Mouse (Mus musculus): ENCODE data around the gene Soga1. TPM values are rescaled to one million over a fixed set of nuclear protein-coding genes. Genes with fewer than 3 reads are reported as not detected.

Gene Soga1
- polyA plus RNA-seq, 2 experiments = 5.5 to 14.2 TPM

GRCm38 (mm10) chr2:157072316-157072990 is 6.6 kb downstream of the Soga1 start:
- TF ChIP-seq POLR2A (IDR thresholded peaks at IDR 0.05; ENCODE audit: borderline replicate concordance, extremely low read depth, insufficient read depth, insufficient read length) = no peak
- Histone ChIP-seq H3K27me3 (ENCODE audit: control insufficient read depth, insufficient read depth, low read length) (no peaks in the 10 kb centered on the region), H3K4me3 (replicated peaks; ENCODE audit: low read length) (no peak overlapping the region), H3K4me2 (replicated peaks; ENCODE audit: low read depth, low read length, severe bottlenecking) (no peak overlapping the region), H3K9me3 (ENCODE audit: control insufficient read depth, low read length) (no peaks in the 10 kb centered on the region), H3K9ac (ENCODE audit: low read depth, low read length, severe bottlenecking) (no peak overlapping the region), H3K36me3 (ENCODE audit: control insufficient read depth, insufficient read depth, low read length) (peaks cover 17% of the 10 kb centered on the region; the same call in 1 of the 2 replicates), H3K27ac (replicated peaks; ENCODE audit: low read depth, low read length) (no peak overlapping the region), H3K4me1 (ENCODE audit: control insufficient read depth, insufficient read depth, low read length) (peaks cover 85% of the 10 kb centered on the region)
- DNase-seq (ENCODE audit: low spot score) (peak; percentile 38), ATAC-seq (ENCODE audit: low FRiP score, low read depth) (no peak)
- 51% methylated on average over 9 of the region's 9 CpGs for WGBS

- WGBS = 48% methylated on average over 2 of the region's 2 CpGs
- no peak overlapping the region for H3K9ac ChIP-seq (ENCODE audit: low read depth, low read length, severe bottlenecking)
- peak; percentile 91 for DNase-seq (ENCODE audit: low spot score)
- H3K9me3 ChIP-seq (ENCODE audit: control insufficient read depth, low read length) = no peaks in the 10 kb centered on the region
- H3K27ac ChIP-seq (replicated peaks; ENCODE audit: low read depth, low read length) = no peak overlapping the region
- H3K4me2 ChIP-seq (replicated peaks; ENCODE audit: low read depth, low read length, severe bottlenecking) = peak overlapping the region; percentile 3; the same call in 1 of the 2 replicates
- no peak overlapping the region for H3K4me3 ChIP-seq (replicated peaks; ENCODE audit: low read length)
- no peaks in the 10 kb centered on the region for H3K27me3 ChIP-seq (ENCODE audit: control insufficient read depth, insufficient read depth, low read length)
- 0 out of 2 replicates have a peak, but pooled peaks have one; percentile 52 for ATAC-seq (ENCODE audit: low FRiP score, low read depth)
- no peak for TF ChIP-seq POLR2A (IDR thresholded peaks at IDR 0.05; ENCODE audit: borderline replicate concordance, extremely low read depth, insufficient read depth, insufficient read length)
- peaks cover 23% of the 10 kb centered on the region for H3K36me3 ChIP-seq (ENCODE audit: control insufficient read depth, insufficient read depth, low read length)
- peaks cover 76% of the 10 kb centered on the region for H3K4me1 ChIP-seq (ENCODE audit: control insufficient read depth, insufficient read depth, low read length)
These were observed 7.5 kb downstream of the Soga1 start for GRCm38 (mm10) chr2:157071556-157071955.

DNA sequence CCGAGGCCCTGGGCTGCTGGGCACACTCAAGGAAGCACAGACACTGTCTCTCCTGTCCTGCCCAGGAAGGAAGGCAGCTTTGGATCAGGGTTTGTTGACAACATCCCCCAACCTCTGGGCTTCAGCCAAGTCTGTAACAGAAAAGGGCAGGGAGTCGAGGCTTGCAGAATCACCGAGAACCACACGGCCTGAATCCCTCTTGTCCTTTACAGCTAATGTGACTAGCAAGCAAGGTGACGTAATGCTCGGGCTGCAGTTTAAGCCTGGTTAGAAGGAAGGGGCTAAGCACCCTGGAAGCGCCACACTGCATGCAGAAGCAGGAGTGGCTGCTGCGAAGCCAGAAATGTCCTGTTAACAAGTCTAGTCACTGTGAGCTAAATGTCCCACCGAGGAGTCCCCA is 8.7 kb downstream of the Soga1 start:
- Histone ChIP-seq H3K4me2 (replicated peaks; ENCODE audit: low read depth, low read length, severe bottlenecking) (no peak overlapping the region), H3K36me3 (ENCODE audit: control insufficient read depth, insufficient read depth, low read length) (peaks cover 18% of the 10 kb centered on the region), H3K4me3 (replicated peaks; ENCODE audit: low read length) (no peak overlapping the region), H3K9me3 (ENCODE audit: control insufficient read depth, low read length) (no peaks in the 10 kb centered on the region), H3K4me1 (ENCODE audit: control insufficient read depth, insufficient read depth, low read length) (peaks cover 70% of the 10 kb centered on the region), H3K9ac (ENCODE audit: low read depth, low read length, severe bottlenecking) (no peak overlapping the region), H3K27ac (replicated peaks; ENCODE audit: low read depth, low read length) (peak overlapping the region; percentile 71), H3K27me3 (ENCODE audit: control insufficient read depth, insufficient read depth, low read length) (no peaks in the 10 kb centered on the region)
- no peak for TF ChIP-seq POLR2A (IDR thresholded peaks at IDR 0.05; ENCODE audit: borderline replicate concordance, extremely low read depth, insufficient read depth, insufficient read length)
- WGBS = 44% methylated on average over 9 of the region's 9 CpGs
- DNase-seq (ENCODE audit: low spot score) (peak; percentile 59), ATAC-seq (ENCODE audit: low FRiP score, low read depth) (no peak)

DNA sequence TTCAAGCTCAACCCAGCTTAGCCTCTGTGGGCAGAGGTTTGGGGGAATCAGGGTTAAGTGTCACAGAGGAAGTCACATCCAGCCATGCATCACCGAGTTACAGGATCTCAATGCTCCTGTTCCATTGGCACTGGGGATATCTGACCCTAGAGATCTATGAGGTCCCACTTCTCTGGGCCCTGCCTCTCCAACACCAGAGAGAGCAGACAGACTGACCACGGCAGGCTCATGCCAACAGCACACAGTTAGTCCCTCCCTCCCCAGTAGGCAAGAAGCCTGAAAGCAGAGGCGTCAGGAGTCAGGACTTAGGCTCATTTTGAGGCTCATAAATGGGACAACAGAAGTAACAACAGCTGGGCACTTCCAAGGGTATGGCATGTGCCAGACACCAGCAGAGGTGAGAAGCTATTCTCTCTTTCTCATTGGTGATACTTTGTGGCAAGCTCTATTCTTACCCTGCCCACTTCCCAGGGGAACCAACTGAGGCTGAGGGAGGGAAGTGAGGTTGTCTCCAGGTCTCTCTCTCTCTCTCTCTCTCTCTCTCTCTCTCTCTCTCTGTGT is 9.2 kb downstream of the Soga1 start:
- Histone ChIP-seq H3K4me3 (replicated peaks; ENCODE audit: low read length) (no peak overlapping the region), H3K27ac (replicated peaks; ENCODE audit: low read depth, low read length) (peak overlapping the region; percentile 71), H3K36me3 (ENCODE audit: control insufficient read depth, insufficient read depth, low read length) (peaks cover 18% of the 10 kb centered on the region), H3K4me2 (replicated peaks; ENCODE audit: low read depth, low read length, severe bottlenecking) (no peak overlapping the region), H3K9ac (ENCODE audit: low read depth, low read length, severe bottlenecking) (no peak overlapping the region), H3K9me3 (ENCODE audit: control insufficient read depth, low read length) (no peaks in the 10 kb centered on the region), H3K4me1 (ENCODE audit: control insufficient read depth, insufficient read depth, low read length) (peaks cover 67% of the 10 kb centered on the region), H3K27me3 (ENCODE audit: control insufficient read depth, insufficient read depth, low read length) (no peaks in the 10 kb centered on the region)
- no peak for ATAC-seq (ENCODE audit: low FRiP score, low read depth)
- WGBS = 39% methylated on average over 3 of the region's 3 CpGs
- no peak for DNase-seq (ENCODE audit: low spot score)
- no peak for TF ChIP-seq POLR2A (IDR thresholded peaks at IDR 0.05; ENCODE audit: borderline replicate concordance, extremely low read depth, insufficient read depth, insufficient read length)

DNA sequence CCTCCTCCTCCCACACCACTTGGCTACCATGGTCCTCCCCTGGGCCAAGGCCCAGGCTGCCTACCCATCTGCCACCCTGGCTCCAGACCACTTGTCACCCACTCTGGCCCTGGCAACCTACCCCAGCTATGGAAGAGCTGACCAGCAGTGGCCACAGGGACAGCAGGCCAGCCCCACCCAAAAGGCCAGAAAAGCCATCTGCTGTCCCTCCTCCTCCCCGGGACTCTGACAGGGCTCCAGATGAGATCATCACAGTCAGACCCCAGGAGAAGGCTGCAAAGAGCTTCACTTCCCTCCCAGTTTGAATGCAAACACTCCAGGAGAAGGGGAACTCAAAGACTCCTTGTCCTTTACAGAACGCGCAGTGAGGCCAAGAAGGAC is 9.7 kb downstream of the Soga1 start:
- 56% methylated on average over 3 of the region's 3 CpGs for WGBS
- no peak overlapping the region for H3K4me3 ChIP-seq (replicated peaks; ENCODE audit: low read length)
- no peaks in the 10 kb centered on the region for H3K9me3 ChIP-seq (ENCODE audit: control insufficient read depth, low read length)
- H3K4me2 ChIP-seq (replicated peaks; ENCODE audit: low read depth, low read length, severe bottlenecking) = no peak overlapping the region
- DNase-seq (ENCODE audit: low spot score) = no peak
- H3K9ac ChIP-seq (ENCODE audit: low read depth, low read length, severe bottlenecking) = 0 out of 2 replicates have a peak overlapping the region, but pooled peaks have one; percentile 14
- no peak for TF ChIP-seq POLR2A (IDR thresholded peaks at IDR 0.05; ENCODE audit: borderline replicate concordance, extremely low read depth, insufficient read depth, insufficient read length)
- no peak for ATAC-seq (ENCODE audit: low FRiP score, low read depth)
- peaks cover 66% of the 10 kb centered on the region for H3K4me1 ChIP-seq (ENCODE audit: control insufficient read depth, insufficient read depth, low read length)
- H3K27ac ChIP-seq (replicated peaks; ENCODE audit: low read depth, low read length) = peak overlapping the region; percentile 71; the same call in 1 of the 2 replicates
- peaks cover 18% of the 10 kb centered on the region for H3K36me3 ChIP-seq (ENCODE audit: control insufficient read depth, insufficient read depth, low read length)
- H3K27me3 ChIP-seq (ENCODE audit: control insufficient read depth, insufficient read depth, low read length) = no peaks in the 10 kb centered on the region
